Mouse (Mus musculus) gonadal fat pad, adult 2 months (tissue): ENCODE data around the gene Ash1l. TPM values are rescaled to one million over a fixed set of nuclear protein-coding genes. Genes with fewer than 3 reads are reported as not detected.
A peak's percentile ranks its signal among the peaks of the same experiment; 100 is the strongest.

Experiments used
- DNase-seq: peaks from one replicate; pipeline ENCODE4 v3.0.0-alpha.2; 2012; ENCODE audit warnings: low read depth
- polyA plus RNA-seq: library from polyadenylated mRNA; depleted of rRNA; stranded (reverse); fragments of >200 nt; gene quantifications from 2 replicates; pipeline ENCODE4 v1.2.3, GENCODE M21; 2012; rRNA removed

Ash1l gene
- 10.8 and 11.8 TPM in 2 replicates for polyA plus RNA-seq

- peak; percentile 37 for DNase-seq
These were observed at the start of gene Ash1l, which contains the start of gene Dap3 for GRCm38 (mm10) chr3:88950576-88951326. TSS of gene Ash1l (plus strand) at chr3:88950622. TSS of gene Dap3 (minus strand) at chr3:88951181.

GRCm38 (mm10) chr3:88904803-88905202 lies 45.6 kb upstream of the Ash1l start:
- no peak for DNase-seq

GRCm38 (mm10) chr3:88905209-88905608 lies 45.2 kb upstream of the Ash1l start:
- no peak for DNase-seq

DNA sequence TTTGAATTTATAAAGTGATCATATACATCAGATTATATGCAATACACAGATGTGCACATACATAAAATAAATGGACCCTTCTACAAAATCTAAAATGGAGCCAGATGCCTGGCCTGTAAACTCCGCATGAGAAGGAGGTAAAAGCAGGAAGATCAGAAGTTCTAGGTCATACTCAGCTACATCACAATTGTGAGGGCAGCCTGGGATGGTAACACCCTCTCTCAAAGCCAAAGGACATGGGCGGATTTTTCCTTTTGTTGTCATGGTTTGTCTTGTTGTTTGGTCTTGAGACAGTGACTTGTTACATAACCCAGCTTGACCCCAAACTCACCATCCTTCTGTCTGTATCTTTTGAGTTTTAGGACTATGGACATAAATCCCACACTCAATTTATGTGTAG lies 44.7 kb upstream of the Ash1l start:
- DNase-seq, result no peak

GRCm38 (mm10) chr3:88906393-88907159 lies 43.8 kb upstream of the Ash1l start:
- no peak for DNase-seq

GRCm38 (mm10) chr3:88912585-88912984 lies 37.8 kb upstream of the Ash1l start:
- DNase-seq, result no peak

- peak; percentile 38 for DNase-seq
These were observed 36.7 kb upstream of the Ash1l start, which contains the start of gene Msto1 for GRCm38 (mm10) chr3:88913511-88914383. TSS of gene Msto1 (minus strand) at chr3:88913999.

DNA sequence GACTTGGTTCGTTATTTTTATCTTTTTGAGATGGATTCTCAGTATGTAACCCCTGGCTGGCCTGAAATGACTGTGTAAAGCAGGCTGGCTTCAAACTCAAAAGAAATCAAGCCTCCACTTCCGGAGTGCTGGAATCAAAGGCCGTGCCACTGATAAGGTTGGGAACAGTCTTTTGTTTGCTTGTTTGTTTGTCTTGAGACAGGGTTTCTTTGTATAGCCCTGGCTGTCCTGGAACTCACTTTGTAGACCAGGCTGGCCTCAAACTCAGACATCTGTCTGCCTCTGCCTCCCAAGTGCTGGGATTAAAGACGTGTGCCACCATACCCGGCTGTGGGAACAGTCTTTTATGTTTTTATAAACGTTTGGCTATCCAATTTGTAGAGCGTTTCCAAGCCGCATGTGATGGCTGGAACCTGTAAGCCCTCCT lies 36.0 kb upstream of the Ash1l start:
- no peak for DNase-seq

GRCm38 (mm10) chr3:88918981-88919380 lies 31.4 kb upstream of the Ash1l start:
- no peak for DNase-seq

DNA sequence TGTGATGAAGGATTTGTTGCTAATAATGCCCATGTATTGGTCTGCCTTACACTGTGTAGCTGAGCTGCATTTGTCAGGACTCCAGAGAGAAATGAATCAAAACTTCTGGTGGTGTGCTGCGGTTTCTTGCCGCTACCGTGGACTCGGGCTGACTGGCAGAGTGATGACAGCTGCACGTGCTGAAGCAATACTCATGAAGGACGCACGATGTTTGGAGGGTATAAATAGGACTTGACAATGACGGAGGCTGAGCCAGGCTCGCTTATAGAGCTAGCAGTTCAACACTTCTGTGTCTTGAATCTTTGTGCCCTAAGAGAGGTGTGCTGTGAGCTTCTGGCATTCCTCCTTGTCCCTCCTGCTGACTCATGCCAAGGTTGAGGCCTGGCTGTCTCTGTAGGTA lies 29.0 kb upstream of the Ash1l start:
- DNase-seq, result no peak

DNA sequence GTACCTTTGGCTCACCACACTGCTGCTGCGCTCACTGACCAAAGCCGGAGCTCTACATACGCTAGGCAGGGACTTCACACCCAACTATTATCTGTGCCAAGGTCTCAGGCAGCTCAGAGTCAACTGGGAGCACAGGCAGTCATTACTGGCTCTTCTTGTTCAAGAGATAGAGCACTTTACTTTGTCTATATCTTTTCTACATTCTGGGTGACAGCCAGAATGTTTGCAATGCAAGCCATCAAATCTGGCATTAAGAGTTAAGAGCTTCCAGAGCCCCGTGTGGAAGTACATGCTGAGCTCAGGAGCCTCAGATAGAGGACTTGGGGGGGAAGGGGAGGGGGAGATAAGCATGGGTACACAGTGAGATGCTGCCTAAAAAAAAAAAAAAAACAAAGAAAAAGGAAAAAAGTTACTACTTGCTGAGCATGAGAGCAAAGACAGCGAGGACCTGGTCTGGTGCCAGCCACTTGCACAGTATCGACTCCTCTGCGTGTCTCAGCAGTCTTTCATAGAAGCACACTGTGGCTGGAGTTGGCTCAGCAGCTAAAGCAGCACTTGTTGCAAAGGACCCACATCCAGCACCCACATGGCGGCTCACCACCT lies 26.3 kb upstream of the Ash1l start:
- DNase-seq, result no peak

GRCm38 (mm10) chr3:88925651-88926050 lies 24.8 kb upstream of the Ash1l start:
- no peak for DNase-seq

DNA sequence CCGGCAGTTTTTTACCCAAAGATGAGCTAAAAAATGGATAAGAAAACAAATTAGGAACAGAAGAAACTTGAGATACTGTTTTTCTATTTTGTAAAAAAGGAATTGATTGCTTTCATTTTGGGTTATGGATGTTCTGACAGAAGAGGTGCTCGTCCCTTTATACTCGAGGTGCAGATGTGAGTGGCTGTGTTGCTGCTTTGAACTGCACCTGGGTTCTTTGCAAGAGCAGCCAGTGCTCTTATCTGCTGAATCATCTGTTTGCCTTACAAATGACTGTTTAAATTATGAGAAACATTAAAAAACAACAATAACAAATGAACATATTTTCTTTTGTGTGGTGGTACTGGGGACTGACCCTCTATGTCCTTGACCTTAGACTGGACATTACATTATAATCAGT lies 20.9 kb upstream of the Ash1l start:
- no peak for DNase-seq

DNA sequence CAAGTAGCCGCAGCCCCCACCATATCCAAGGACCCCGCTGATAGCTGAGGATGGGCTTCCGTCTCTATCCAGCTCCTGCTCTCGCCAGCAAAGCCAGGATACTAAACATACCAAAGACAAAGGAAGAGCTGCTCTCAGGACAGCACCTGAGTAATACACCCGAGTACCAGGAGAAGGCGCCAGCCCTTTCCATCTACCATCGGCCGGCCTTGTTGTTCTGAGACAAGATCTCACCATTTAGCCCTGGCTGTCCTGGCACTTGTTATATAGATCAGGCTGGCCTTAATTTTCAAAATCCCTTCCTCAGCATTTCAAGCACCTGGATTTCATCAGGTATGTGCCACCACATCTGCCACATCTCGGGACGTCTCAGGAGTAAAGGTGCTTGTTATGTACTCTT lies 11.4 kb upstream of the Ash1l start:
- DNase-seq, result no peak

DNA sequence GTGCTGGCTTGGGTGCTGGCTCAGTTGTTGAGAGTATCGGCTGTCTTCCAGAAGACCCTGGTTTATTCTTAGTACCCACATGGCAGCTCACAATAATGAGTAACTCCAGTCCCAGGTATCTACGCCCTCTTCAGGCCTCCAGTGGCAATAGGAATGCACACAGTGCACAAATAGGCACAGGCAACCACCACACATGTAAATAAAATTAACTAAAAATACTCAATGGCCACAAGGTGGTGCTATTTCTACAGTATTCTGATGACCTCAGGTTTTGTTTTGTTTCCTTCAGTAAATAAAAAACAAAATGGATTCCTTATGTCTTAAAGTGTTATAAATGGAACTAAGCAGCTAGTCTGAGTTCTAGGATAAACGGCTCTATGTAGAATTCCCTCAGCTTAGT lies 10.7 kb upstream of the Ash1l start:
- no peak for DNase-seq

GRCm38 (mm10) chr3:88942316-88942880 lies 8.0 kb upstream of the Ash1l start:
- no peak for DNase-seq

DNA sequence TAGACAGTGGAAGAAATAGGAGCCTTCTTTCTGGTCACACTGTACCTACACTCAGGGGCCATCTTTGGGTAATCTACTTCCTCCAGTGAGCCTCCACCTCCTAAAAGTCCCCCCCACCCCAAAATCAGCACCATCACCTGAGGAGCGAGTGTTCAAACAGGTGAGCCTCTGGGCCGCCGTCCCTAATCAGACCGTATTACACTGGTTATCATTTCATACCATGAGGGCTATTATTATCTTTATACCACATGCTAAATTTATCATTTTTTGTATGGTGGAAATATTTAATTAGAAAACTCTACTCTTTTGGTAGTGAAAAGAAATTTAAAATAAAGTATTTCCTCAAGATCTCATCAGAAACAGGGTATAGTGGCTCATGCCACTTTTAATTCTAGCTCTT lies 6.3 kb upstream of the Ash1l start:
- no peak for DNase-seq

GRCm38 (mm10) chr3:88949786-88950575 lies 441 bp upstream of the Ash1l start:
- no peak for DNase-seq

DNA sequence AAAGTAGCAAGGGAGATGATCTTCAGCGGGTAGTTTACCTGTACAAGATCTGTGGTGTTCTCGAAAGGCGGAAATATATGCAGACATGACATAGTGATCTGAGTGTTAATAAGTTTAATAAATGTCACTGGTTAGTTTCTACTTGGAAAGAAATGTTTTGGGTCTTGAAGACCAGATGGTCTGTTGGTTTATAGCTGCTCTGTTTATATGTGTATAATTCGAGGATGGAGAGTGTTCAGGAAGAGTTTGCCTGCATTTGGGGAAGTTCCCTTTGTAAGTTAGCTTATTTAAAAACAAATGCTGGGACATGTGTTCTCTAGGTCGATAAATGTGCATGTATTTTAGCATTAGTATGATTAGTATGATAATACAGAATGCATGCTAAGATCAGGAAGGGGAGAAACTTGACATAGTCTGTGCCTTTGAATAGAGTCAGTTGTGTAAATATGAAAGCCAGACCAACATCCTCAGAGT lies 942 bp downstream of the Ash1l start:
- no peak for DNase-seq

DNA sequence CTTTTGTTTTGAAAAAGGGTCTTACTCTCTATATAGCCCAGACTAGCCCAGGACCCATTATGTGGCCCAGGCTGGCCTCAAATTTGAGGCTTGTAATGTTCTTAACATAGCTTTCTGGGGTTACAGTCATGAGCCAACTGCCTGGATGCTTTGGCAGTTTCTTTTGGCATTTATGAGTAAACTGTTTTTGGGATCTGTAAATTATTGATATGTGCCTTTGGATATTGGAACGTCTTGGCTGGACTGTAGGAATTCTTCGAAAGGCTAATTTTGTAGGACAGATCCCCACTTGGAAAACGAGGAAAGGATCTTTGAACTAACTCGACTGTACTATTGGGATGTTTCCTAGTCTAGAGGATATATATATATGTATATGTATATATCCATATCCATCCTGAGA lies 2.8 kb downstream of the Ash1l start:
- DNase-seq, result no peak
